Mouse (Mus musculus): ENCODE measurements around the gene Mtmr1. TPM values are rescaled to one million over a fixed set of nuclear protein-coding genes. Genes with fewer than 3 reads are reported as not detected.

Gene Mtmr1
- total RNA-seq, 1 experiment, result 6.0 TPM

DNA sequence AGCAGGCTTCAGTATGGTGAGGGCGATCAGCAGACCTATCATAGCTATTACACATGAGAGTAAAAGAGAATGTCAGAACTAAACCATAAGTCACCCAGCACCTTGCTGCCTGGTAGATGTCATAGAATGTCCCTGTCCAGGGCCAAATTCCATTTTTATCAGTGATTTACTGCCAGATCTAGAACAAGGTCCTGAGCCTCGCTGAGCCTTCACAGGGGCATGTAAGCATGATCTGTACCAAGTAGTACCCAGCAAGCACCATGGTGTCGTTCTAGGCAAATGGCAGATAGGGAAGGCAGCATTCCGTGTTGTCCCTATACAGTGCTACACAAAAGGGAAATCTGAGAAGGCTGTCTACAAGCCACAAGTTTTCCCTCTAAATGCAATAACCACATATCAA, 49.1 kb downstream of the Mtmr1 start:
- Histone ChIP-seq H3K9me3 (ENCODE audit: control insufficient read depth, insufficient read depth, low read depth, low read length) (no peaks in the 10 kb centered on the region), H3K36me3 (ENCODE audit: control insufficient read depth, insufficient read depth, low read length, poor library complexity, severe bottlenecking) (no peaks in the 10 kb centered on the region), H3K9ac (ENCODE audit: insufficient read depth, low read depth, low read length, poor library complexity, severe bottlenecking) (no peak overlapping the region), H3K4me3 (ENCODE audit: insufficient read depth in 1 of 2, low read depth in 1 of 2, low read length in 2 of 2, poor library complexity in 1 of 2, severe bottlenecking in 1 of 2) (no peak overlapping the region), H3K27ac (ENCODE audit: insufficient read depth, low read depth, low read length, poor library complexity, severe bottlenecking) (no peak overlapping the region), H3K4me1 (ENCODE audit: control insufficient read depth in 2 of 2, insufficient read depth in 2 of 2, low read length in 2 of 2, poor library complexity in 1 of 2) (no peaks in the 10 kb centered on the region)
- no peak for TF ChIP-seq HCFC1 (IDR thresholded peaks at IDR 0.05; ENCODE audit: borderline replicate concordance, insufficient read depth, low read length)
- in situ Hi-C loops (cut with MboI; ENCODE audit: low sequenced_read_pairs in 2 of 2, unreplicated experiment in 2 of 2), result no loop called here
- no peak for DNase-seq (ENCODE audit: low read depth, low spot score)

DNA sequence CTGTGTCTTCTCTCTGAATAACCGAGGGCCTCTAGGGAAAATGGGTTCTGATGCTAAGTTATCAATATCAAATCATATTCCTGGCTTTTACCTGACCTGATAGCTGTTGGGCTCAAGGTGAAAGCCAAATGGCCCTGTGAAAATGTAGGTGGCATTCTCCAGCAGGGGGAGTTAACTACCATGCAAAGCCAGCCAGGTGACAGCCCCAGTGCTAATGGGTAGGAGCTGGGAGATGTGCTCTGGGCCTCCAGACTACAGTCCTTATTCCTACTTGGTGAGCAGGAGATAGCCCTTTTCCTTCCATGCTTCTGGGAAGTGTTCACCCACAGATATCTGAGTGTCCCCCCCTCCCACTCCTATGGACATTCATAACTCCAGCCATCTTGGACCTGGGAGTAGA, 60.3 kb downstream of the Mtmr1 start:
- H3K27ac ChIP-seq (ENCODE audit: insufficient read depth, low read depth, low read length, poor library complexity, severe bottlenecking), result no peak overlapping the region
- no peaks in the 10 kb centered on the region for H3K4me1 ChIP-seq (ENCODE audit: control insufficient read depth in 2 of 2, insufficient read depth in 2 of 2, low read length in 2 of 2, poor library complexity in 1 of 2)
- no peak overlapping the region for H3K4me3 ChIP-seq (ENCODE audit: insufficient read depth in 1 of 2, low read depth in 1 of 2, low read length in 2 of 2, poor library complexity in 1 of 2, severe bottlenecking in 1 of 2)
- no peak for TF ChIP-seq ZNF384 (IDR thresholded peaks at IDR 0.05; ENCODE audit: low read depth, low read length)
- DNase-seq (ENCODE audit: low read depth, low spot score), result no peak
- H3K9me3 ChIP-seq (ENCODE audit: control insufficient read depth, insufficient read depth, low read depth, low read length), result no peaks in the 10 kb centered on the region
- H3K36me3 ChIP-seq (ENCODE audit: control insufficient read depth, insufficient read depth, low read length, poor library complexity, severe bottlenecking), result no peaks in the 10 kb centered on the region
- H3K9ac ChIP-seq (ENCODE audit: insufficient read depth, low read depth, low read length, poor library complexity, severe bottlenecking), result no peak overlapping the region
- in situ Hi-C loops (cut with MboI; ENCODE audit: low sequenced_read_pairs in 2 of 2, unreplicated experiment in 2 of 2), result loop anchor here (10.0 to 25.0 kb wide), 2 partner anchors 187 to 200 kb away; no protein-coding TSS in a partner anchor

- Histone ChIP-seq H3K36me3 (ENCODE audit: control insufficient read depth, insufficient read depth, low read length, poor library complexity, severe bottlenecking) (no peaks in the 10 kb centered on the region), H3K27ac (ENCODE audit: insufficient read depth, low read depth, low read length, poor library complexity, severe bottlenecking) (no peak overlapping the region), H3K4me1 (ENCODE audit: control insufficient read depth in 2 of 2, insufficient read depth in 2 of 2, low read length in 2 of 2, poor library complexity in 1 of 2) (no peaks in the 10 kb centered on the region), H3K9ac (ENCODE audit: insufficient read depth, low read depth, low read length, poor library complexity, severe bottlenecking) (no peak overlapping the region), H3K9me3 (ENCODE audit: control insufficient read depth, insufficient read depth, low read depth, low read length) (no peaks in the 10 kb centered on the region), H3K4me3 (ENCODE audit: insufficient read depth in 1 of 2, low read depth in 1 of 2, low read length in 2 of 2, poor library complexity in 1 of 2, severe bottlenecking in 1 of 2) (no peak overlapping the region)
- in situ Hi-C loops (cut with MboI; ENCODE audit: low sequenced_read_pairs in 2 of 2, unreplicated experiment in 2 of 2), result loop anchor here (10.0 to 25.0 kb wide), 2 partner anchors 186 to 199 kb away; no protein-coding TSS in a partner anchor
- DNase-seq (ENCODE audit: low read depth, low spot score), result peak; percentile 41
- TF ChIP-seq ZNF384 (IDR thresholded peaks at IDR 0.05; ENCODE audit: low read depth, low read length) (no peak), HCFC1 (IDR thresholded peaks at IDR 0.05; ENCODE audit: borderline replicate concordance, insufficient read depth, low read length) (no peak), MAFK (IDR thresholded peaks at IDR 0.05; ENCODE audit: insufficient read depth, low read depth, low read length) (no peak)
These were observed 61.4 kb downstream of the Mtmr1 start for GRCm38 (mm10) chrX:71425746-71426519.

- Histone ChIP-seq H3K9me3 (ENCODE audit: control insufficient read depth, insufficient read depth, low read depth, low read length) (no peaks in the 10 kb centered on the region), H3K4me1 (ENCODE audit: control insufficient read depth in 2 of 2, insufficient read depth in 2 of 2, low read length in 2 of 2, poor library complexity in 1 of 2) (no peaks in the 10 kb centered on the region), H3K36me3 (ENCODE audit: control insufficient read depth, insufficient read depth, low read length, poor library complexity, severe bottlenecking) (no peaks in the 10 kb centered on the region), H3K4me3 (ENCODE audit: insufficient read depth in 1 of 2, low read depth in 1 of 2, low read length in 2 of 2, poor library complexity in 1 of 2, severe bottlenecking in 1 of 2) (no peak overlapping the region), H3K27ac (ENCODE audit: insufficient read depth, low read depth, low read length, poor library complexity, severe bottlenecking) (no peak overlapping the region), H3K9ac (ENCODE audit: insufficient read depth, low read depth, low read length, poor library complexity, severe bottlenecking) (no peak overlapping the region)
- DNase-seq (ENCODE audit: low read depth, low spot score), result no peak
- no peak for TF ChIP-seq CHD2 (IDR thresholded peaks at IDR 0.05; ENCODE audit: low read depth, low read length)
- in situ Hi-C loops (cut with MboI; ENCODE audit: low sequenced_read_pairs in 2 of 2, unreplicated experiment in 2 of 2), result loop anchor here (10.0 to 25.0 kb wide), 2 partner anchors 185 to 197 kb away; no protein-coding TSS in a partner anchor
These were observed 62.9 kb downstream of the Mtmr1 start for GRCm38 (mm10) chrX:71427491-71427890.

GRCm38 (mm10) chrX:71430900-71431299, 66.3 kb downstream of the Mtmr1 start:
- no peak overlapping the region for H3K9ac ChIP-seq (ENCODE audit: insufficient read depth, low read depth, low read length, poor library complexity, severe bottlenecking)
- no peaks in the 10 kb centered on the region for H3K4me1 ChIP-seq (ENCODE audit: control insufficient read depth in 2 of 2, insufficient read depth in 2 of 2, low read length in 2 of 2, poor library complexity in 1 of 2)
- H3K4me3 ChIP-seq (ENCODE audit: insufficient read depth in 1 of 2, low read depth in 1 of 2, low read length in 2 of 2, poor library complexity in 1 of 2, severe bottlenecking in 1 of 2), result no peak overlapping the region
- TF ChIP-seq HCFC1 (IDR thresholded peaks at IDR 0.05; ENCODE audit: borderline replicate concordance, insufficient read depth, low read length) (no peak), CHD2 (IDR thresholded peaks at IDR 0.05; ENCODE audit: low read depth, low read length) (no peak), MAFK (IDR thresholded peaks at IDR 0.05; ENCODE audit: insufficient read depth, low read depth, low read length) (no peak), ZNF384 (IDR thresholded peaks at IDR 0.05; ENCODE audit: low read depth, low read length) (no peak), ZC3H11A (IDR thresholded peaks at IDR 0.05; ENCODE audit: borderline replicate concordance, low read depth, low read length) (no peak)
- DNase-seq (ENCODE audit: low read depth, low spot score), result no peak
- H3K36me3 ChIP-seq (ENCODE audit: control insufficient read depth, insufficient read depth, low read length, poor library complexity, severe bottlenecking), result no peaks in the 10 kb centered on the region
- in situ Hi-C loops (cut with MboI; ENCODE audit: low sequenced_read_pairs in 2 of 2, unreplicated experiment in 2 of 2), result loop anchor here in 1 of 2 experiments (25.0 kb wide), 1 partner anchor 181 kb away; no protein-coding TSS in a partner anchor
- H3K9me3 ChIP-seq (ENCODE audit: control insufficient read depth, insufficient read depth, low read depth, low read length), result no peaks in the 10 kb centered on the region
- no peak overlapping the region for H3K27ac ChIP-seq (ENCODE audit: insufficient read depth, low read depth, low read length, poor library complexity, severe bottlenecking)
